ENCODE assay signal across 11 mouse cellular contexts in genomic region chr12:79021902-79022301, GRCm38 (mm10). TPM values are rescaled to one million over a fixed set of nuclear protein-coding genes. Genes with fewer than 3 reads are reported as not detected.
"Had no signal": no experiment of that assay in that cellular context is flagged by ENCODE, and none has a peak within 500 bp of the region (broad histone marks: within the 10 kb centered on the region; RNA-seq: fewer than 3 reads in every experiment).

No protein-coding gene starts in this region.

- ATAC-seq: midbrain, embryonic 16.5 days had no signal

- DNase-seq: lung, adult 18-20 months; lung, embryonic 14.5 days; lung, postnatal 10 days; lung, postnatal 4 days; midbrain, embryonic 14.5 days; right cerebral cortex, postnatal 14 days; thymus, adult 2 months; thymus, postnatal 25 days; thymus, postnatal 4 days had no signal

RNA-seq across cellular contexts. Expression of gene Plekhh1, which starts 7.1 kb away (rescaled TPM):
- total RNA-seq: megakaryocyte-erythroid progenitor cell, adult 5-6 weeks had no signal
